Mouse (Mus musculus): ENCODE data around the gene Qprt. TPM values are rescaled to one million over a fixed set of nuclear protein-coding genes. Genes with fewer than 3 reads are reported as not detected.

The Qprt gene
- total RNA-seq (2014; fragmentation: Nextera tagmentation) = 4.4 and 8.2 TPM in 2 replicates
- total RNA-seq (2017) = 1.7 and 5.3 TPM in 2 replicates

DNA sequence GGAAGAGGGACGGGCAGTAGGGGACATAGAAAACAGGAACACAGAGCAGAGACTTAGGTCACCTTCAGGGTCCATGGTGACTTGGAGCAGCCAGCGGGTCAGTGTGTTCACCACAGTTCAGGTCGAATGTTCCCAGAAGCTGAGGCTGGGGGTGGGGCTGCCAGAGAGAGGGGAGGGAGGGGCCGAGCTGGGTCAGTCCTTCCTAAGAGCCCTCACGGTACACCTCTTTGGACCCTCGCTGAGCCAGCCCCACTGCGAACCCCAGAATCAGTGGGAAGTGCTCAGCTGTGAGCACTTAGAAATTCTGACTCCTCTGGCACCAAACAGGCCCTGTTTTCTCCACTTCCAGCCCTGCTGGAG lies at the start of gene Qprt:
Gene Qprt, minus strand, starts transcription at position 316 of the 360 bp plus-strand sequence.
- no peak for ATAC-seq (replicated peaks; ENCODE audit: low FRiP score, low TSS enrichment, poor library complexity, severe bottlenecking)

GRCm38 (mm10) chr7:127166501-127166900 lies 44.5 kb upstream of the Qprt start:
- ATAC-seq (replicated peaks; ENCODE audit: low FRiP score, low TSS enrichment, poor library complexity, severe bottlenecking) = no peak

DNA sequence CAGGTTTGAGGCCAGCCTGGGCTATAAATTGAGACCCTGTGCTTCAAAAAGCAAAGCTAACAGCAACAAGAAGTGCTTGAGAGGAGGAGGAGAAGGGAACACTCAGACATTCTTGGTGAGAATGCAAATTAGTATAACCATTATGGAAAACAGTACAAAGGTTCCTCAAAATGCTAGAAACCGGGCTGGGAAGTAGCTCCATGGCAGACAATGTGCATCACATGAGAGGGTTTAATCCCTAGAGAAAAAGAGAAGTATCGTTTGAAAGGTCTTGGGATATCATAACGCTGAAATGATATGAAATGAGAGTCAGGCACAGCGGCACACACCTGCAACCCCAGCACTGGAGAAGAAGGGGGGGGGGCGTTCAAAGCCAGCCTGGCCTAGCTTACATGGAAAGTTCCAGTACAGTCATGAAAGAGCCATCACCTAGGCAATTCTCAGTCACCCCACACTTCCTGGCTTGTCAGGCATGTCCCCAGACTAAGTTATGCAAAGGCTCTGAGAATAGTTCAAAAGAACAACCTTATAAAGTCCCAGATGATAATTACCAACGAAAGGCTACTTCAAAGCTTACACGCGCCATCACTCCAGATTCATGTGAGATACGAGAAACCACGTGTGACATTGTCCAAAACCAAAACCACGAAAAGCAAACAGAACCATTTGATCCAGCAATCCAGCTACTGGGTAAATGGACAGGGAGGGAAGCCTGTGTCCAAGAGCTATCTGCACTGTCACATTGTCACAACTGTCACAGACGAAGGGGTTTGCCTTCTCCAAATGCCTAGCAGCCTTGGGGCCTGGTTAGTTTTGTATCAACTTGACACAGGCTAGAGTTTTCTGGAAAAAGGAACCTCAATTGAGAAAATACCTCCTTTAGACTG lies 43.8 kb upstream of the Qprt start:
- no peak for ATAC-seq (replicated peaks; ENCODE audit: low FRiP score, low TSS enrichment, poor library complexity, severe bottlenecking)

DNA sequence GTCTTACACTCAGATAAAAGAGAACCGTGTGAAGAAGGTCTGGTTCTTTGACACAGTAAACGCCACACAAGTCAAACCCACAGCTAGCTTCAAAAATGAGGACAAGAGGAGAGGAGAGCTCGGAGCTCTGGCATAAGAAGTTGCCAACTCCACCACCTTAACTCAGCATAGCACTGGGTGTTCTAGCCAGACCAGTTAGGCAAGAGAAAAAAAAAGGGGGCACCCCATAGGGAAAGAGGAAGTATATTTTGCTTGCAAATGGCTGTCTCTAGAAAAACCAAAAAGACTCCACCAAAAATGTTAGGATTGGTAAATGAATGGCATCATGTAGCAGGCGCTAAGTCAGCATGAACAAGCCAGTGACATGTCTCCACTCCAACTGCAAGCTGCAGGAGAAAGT lies 42.0 kb upstream of the Qprt start:
- no peak for ATAC-seq (replicated peaks; ENCODE audit: low FRiP score, low TSS enrichment, poor library complexity, severe bottlenecking)

- ATAC-seq (replicated peaks; ENCODE audit: low FRiP score, low TSS enrichment, poor library complexity, severe bottlenecking) = no peak
Observed at GRCm38 (mm10) chr7:127162546-127162945, 40.5 kb upstream of the Qprt start.

DNA sequence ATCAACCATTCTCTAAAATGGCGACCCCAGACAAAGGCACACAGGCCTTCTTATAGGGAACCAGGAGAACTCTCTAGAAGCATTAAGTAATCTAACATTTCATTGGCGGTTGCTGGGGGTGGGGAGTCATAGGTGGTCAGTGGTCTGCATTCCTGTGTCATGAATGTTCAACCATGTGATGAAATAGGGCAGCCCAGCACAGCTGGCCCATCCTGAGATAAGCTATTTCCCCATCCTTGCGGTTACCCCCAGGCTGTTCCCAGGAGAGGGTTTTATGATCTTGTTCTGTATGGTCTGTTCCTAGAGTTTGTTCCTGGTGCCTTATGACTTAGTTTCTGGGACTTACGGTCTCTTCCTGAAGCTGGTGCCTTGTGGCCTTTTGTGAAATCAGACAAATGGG lies 35.5 kb upstream of the Qprt start:
- no peak for ATAC-seq (replicated peaks; ENCODE audit: low FRiP score, low TSS enrichment, poor library complexity, severe bottlenecking)

- no peak for ATAC-seq (replicated peaks; ENCODE audit: low FRiP score, low TSS enrichment, poor library complexity, severe bottlenecking)
Observed at GRCm38 (mm10) chr7:127153477-127153876, 31.5 kb upstream of the Qprt start.

GRCm38 (mm10) chr7:127152464-127152863 lies 30.4 kb upstream of the Qprt start:
- no peak for ATAC-seq (replicated peaks; ENCODE audit: low FRiP score, low TSS enrichment, poor library complexity, severe bottlenecking)

- ATAC-seq (replicated peaks; ENCODE audit: low FRiP score, low TSS enrichment, poor library complexity, severe bottlenecking) = no peak
Observed at GRCm38 (mm10) chr7:127147901-127148300, 25.9 kb upstream of the Qprt start.

DNA sequence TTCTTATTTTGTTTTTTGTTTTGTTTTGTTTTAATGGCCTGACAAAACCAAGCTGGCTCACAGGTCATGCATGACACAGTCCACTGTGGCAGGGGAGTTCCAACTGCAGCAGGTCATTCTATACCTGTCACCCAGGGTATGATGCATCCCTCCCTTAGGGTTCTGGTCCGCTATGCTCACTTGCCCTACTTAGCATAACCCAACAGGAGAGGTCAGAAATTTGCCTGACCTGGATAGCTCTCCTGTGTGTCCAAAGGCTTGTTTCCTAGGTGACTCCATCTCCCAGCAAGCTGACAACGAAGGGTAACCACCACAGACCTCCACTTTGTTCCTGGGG lies 24.2 kb upstream of the Qprt start:
- ATAC-seq (replicated peaks; ENCODE audit: low FRiP score, low TSS enrichment, poor library complexity, severe bottlenecking) = no peak

GRCm38 (mm10) chr7:127145387-127146266 lies 23.6 kb upstream of the Qprt start:
- ATAC-seq (replicated peaks; ENCODE audit: low FRiP score, low TSS enrichment, poor library complexity, severe bottlenecking) = no peak

- ATAC-seq (replicated peaks; ENCODE audit: low FRiP score, low TSS enrichment, poor library complexity, severe bottlenecking) = peak; percentile 53; the same call in 1 of the 2 replicates
Observed at GRCm38 (mm10) chr7:127144412-127144811, 22.4 kb upstream of the Qprt start.

DNA sequence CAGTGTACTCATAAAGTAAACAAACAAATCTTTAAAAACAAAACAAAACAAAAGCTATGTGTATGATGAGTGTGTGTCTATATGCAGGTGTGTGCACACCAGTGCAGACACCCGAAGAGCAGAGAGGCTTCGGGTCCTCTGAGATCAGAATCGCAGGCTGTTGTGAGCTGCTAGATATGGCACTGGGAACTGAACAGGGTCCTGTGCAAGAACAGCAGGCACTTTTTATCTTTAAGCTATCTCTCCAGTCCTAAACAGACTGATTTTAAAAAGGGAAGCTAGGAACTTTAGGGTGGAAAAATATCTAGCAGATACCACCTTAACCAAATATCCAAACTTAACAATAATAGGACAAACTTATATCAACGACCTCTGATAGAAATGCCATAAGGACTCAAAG lies 20.6 kb upstream of the Qprt start:
- ATAC-seq (replicated peaks; ENCODE audit: low FRiP score, low TSS enrichment, poor library complexity, severe bottlenecking) = no peak

DNA sequence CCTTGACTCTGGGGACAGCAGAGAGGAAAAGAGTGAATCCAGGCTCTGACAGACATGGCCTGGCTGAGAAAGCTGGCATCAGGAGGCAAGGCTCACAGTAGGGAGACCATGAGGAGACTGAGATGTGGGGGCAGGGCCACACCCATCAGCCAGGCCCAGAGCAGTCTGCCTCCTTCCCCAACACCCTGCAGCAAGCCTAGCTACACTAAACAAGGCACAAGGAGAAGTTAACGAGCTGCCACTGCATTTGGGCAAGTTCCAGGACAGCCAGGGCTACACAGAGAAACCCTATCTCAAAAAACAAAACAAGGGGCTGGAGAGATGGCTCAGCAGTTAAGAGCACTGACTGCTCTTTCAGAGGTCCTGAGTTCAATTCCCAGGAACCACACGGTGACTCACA lies 20.2 kb upstream of the Qprt start:
- ATAC-seq (replicated peaks; ENCODE audit: low FRiP score, low TSS enrichment, poor library complexity, severe bottlenecking) = peak; percentile 46

- no peak for ATAC-seq (replicated peaks; ENCODE audit: low FRiP score, low TSS enrichment, poor library complexity, severe bottlenecking)
Observed at GRCm38 (mm10) chr7:127140623-127141404, 18.8 kb upstream of the Qprt start.

DNA sequence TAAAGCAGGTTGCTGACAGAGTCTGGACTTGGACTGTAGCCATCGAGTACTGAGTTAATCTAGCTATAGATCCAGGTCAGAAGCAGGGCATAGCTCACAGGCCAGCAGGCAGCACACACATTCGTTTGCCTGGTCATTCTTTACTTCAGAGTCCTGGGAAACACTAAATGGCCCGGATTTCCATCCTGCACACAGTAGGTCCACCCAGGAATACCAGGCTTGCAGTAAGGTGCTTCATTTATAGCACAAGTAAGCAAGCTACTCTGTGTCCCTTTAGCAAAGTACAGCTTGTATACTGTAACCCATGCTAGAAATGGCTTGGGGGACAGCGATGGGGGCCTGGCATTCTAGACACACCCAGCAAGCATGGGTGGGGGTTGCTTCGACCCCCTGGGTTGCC lies 17.5 kb upstream of the Qprt start:
- no peak for ATAC-seq (replicated peaks; ENCODE audit: low FRiP score, low TSS enrichment, poor library complexity, severe bottlenecking)

- ATAC-seq (replicated peaks; ENCODE audit: low FRiP score, low TSS enrichment, poor library complexity, severe bottlenecking) = peak; percentile 22
Observed at GRCm38 (mm10) chr7:127139100-127139499, 17.1 kb upstream of the Qprt start.

DNA sequence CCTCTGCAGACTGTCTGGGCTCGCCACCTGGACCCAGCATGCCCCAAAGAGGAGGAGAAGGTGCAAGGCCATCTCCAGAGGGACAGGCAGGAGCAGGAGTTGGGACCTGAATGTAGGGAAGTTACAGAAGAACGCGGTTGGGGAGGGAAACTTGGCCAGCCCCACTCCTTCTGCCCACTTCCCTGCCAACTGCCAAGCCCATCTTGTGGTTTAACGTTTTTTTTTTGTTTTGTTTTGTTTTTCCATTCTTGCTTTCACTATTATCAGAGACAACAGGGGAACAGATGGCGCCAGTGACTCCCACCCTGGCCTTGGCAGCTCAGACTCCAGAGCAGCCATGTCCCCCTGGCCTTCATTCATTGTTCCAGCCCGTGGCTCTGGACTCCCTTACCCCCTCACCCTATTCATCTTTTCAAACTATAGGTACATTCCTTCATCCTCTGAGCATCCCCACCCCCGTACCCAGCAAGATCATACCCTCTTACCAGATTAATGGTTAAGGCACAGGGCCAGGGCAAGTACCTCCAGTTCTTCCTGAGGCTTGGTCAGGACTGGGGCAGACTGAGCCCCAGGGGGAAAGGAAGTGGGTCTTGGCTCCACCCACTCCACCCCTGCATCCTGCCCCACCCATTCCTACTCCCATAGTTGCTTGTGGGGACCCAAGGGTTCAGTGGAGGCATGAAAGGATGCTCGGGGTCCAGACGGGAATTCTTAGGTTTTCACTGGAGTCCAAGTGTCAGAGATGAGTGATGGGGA lies 15.4 kb upstream of the Qprt start, which contains the start of gene Spn:
Gene Spn, minus strand, starts transcription at position 562 of the 756 bp plus-strand sequence.
- peak; percentile 51 for ATAC-seq (replicated peaks; ENCODE audit: low FRiP score, low TSS enrichment, poor library complexity, severe bottlenecking)

All from megakaryocyte-erythroid progenitor cell, adult 5-6 weeks (primary cell).